Mouse (Mus musculus) testis, adult 2 months (tissue): ENCODE data around the gene Bfsp2.

Experiments
- CTCF ChIP-seq: fragments of 200-500 bp; IDR thresholded peaks from 2 replicates; pipeline ENCODE4 v1.5.1; 2012; ENCODE audit warnings: low read depth, mild to moderate bottlenecking, inconsistent platforms, low read length, moderate library complexity; ENCODE audit not compliant: control insufficient read depth, insufficient read depth, insufficient replicate concordance
- POLR2A ChIP-seq: fragments of 200-500 bp; IDR thresholded peaks from 2 replicates; pipeline ENCODE4 v1.6.1; 2012; ENCODE audit warnings: low read depth, mild to moderate bottlenecking, inconsistent platforms, low read length, moderate library complexity; ENCODE audit not compliant: control insufficient read depth

DNA sequence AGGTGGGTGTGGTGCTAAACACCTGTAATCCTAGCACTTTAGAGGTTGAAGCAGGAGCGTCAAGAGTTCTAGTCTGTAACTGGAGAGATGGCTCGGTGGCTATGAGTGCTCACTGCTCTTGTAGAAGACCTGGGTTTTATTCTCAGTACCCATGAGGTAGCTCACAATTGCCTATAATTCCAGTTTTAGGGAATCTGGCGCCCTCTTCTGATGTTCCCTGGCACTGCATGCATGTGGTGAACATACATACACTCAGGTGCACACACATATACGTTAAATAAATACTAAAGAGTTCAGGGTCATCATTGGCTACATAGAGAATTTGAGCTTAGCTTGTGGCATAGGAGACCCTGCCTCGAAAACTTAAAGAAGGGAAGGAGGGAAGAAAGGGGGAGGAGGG lies 35.6 kb downstream of the Bfsp2 start:
- TF ChIP-seq CTCF: no peak
- no peak for TF ChIP-seq POLR2A
